Mouse (Mus musculus) frontal cortex, postnatal 14 days (tissue): ENCODE data around the gene Them5.

Source experiments
- DNase-seq, 2 experiments: peaks; one replicate each; pipeline ENCODE4 v3.0.0; 2022; ENCODE audit warnings: low spot score in 2 of 2

Gene Them5

GRCm38 (mm10) chr3:94372038-94372437, 30.1 kb downstream of the Them5 start:
- no peak for DNase-seq

- DNase-seq, result no peak
Measured at GRCm38 (mm10) chr3:94372641-94373040, 30.7 kb downstream of the Them5 start, which contains the start of gene Rorc. Rorc (plus strand) TSS chr3:94372794.

GRCm38 (mm10) chr3:94373090-94373489, 31.2 kb downstream of the Them5 start:
- DNase-seq, result no peak

- no peak for DNase-seq
Measured at GRCm38 (mm10) chr3:94373597-94374011, 31.7 kb downstream of the Them5 start.

GRCm38 (mm10) chr3:94374636-94375035, 32.7 kb downstream of the Them5 start:
- DNase-seq, result no peak

GRCm38 (mm10) chr3:94375146-94375545, 33.2 kb downstream of the Them5 start:
- no peak for DNase-seq

- DNase-seq, result no peak
Measured at GRCm38 (mm10) chr3:94375861-94376260, 34.0 kb downstream of the Them5 start.

- no peak for DNase-seq
Measured at GRCm38 (mm10) chr3:94377028-94377923, 35.4 kb downstream of the Them5 start.

GRCm38 (mm10) chr3:94379831-94380510, 38.1 kb downstream of the Them5 start:
- DNase-seq, result no peak

- DNase-seq, result no peak
Measured at GRCm38 (mm10) chr3:94382308-94382707, 40.4 kb downstream of the Them5 start.

GRCm38 (mm10) chr3:94383476-94383875, 41.6 kb downstream of the Them5 start:
- DNase-seq, result no peak

GRCm38 (mm10) chr3:94386671-94387070, 44.8 kb downstream of the Them5 start:
- no peak for DNase-seq

GRCm38 (mm10) chr3:94387391-94387790, 45.5 kb downstream of the Them5 start:
- DNase-seq, result no peak

- no peak for DNase-seq
Measured at GRCm38 (mm10) chr3:94388047-94388446, 46.1 kb downstream of the Them5 start.

GRCm38 (mm10) chr3:94389420-94389819, 47.5 kb downstream of the Them5 start:
- DNase-seq, result no peak

GRCm38 (mm10) chr3:94391001-94391400, 49.1 kb downstream of the Them5 start:
- DNase-seq, result no peak

- no peak for DNase-seq
Measured at GRCm38 (mm10) chr3:94392128-94392527, 50.2 kb downstream of the Them5 start.

- DNase-seq, result no peak
Measured at GRCm38 (mm10) chr3:94393049-94393448, 51.1 kb downstream of the Them5 start.

GRCm38 (mm10) chr3:94396336-94396735, 54.4 kb downstream of the Them5 start:
- DNase-seq, result no peak

- no peak for DNase-seq
Measured at GRCm38 (mm10) chr3:94396851-94397250, 55.0 kb downstream of the Them5 start.
